Mouse (Mus musculus): ENCODE results near the gene Gm17018. TPM values are rescaled to one million over a fixed set of nuclear protein-coding genes. Genes with fewer than 3 reads are reported as not detected.
A peak's percentile ranks its signal among the peaks of the same experiment; 100 is the strongest.

The Gm17018 gene
- polyA plus RNA-seq, 1 experiment from 2014 or later = 56.5 TPM

- H3K4me1 ChIP-seq (ENCODE audit: control insufficient read depth, insufficient read depth, low read length) = no peaks in the 10 kb centered on the region
- no peak overlapping the region for H3K9ac ChIP-seq (ENCODE audit: low read length)
- ATAC-seq (ENCODE audit: insufficient read depth, low FRiP score, low TSS enrichment) (no peak), DNase-seq (ENCODE audit: low spot score) (no peak)
- 82% methylated on average over 6 of the region's 6 CpGs for WGBS
- no peak overlapping the region for H3K4me2 ChIP-seq (ENCODE audit: low read depth)
- no peaks in the 10 kb centered on the region for H3K27me3 ChIP-seq (ENCODE audit: control insufficient read depth, insufficient read depth, low read length)
- H3K27ac ChIP-seq (ENCODE audit: low read depth, low read length) = no peak overlapping the region
- no peaks in the 10 kb centered on the region for H3K9me3 ChIP-seq (ENCODE audit: control insufficient read depth, low read length)
- no peaks in the 10 kb centered on the region for H3K36me3 ChIP-seq (ENCODE audit: control insufficient read depth, insufficient read depth, low read length)
- no peak overlapping the region for H3K4me3 ChIP-seq (ENCODE audit: low read depth, low read length)
Observed at GRCm38 (mm10) chr19:45587509-45588292, 27.3 kb downstream of the Gm17018 start.

- DNase-seq (ENCODE audit: low spot score) (no peak), ATAC-seq (ENCODE audit: insufficient read depth, low FRiP score, low TSS enrichment) (no peak)
- no peak overlapping the region for H3K9ac ChIP-seq (ENCODE audit: low read length)
- H3K27ac ChIP-seq (ENCODE audit: low read depth, low read length) = no peak overlapping the region
- WGBS = 91% methylated on average over 6 of the region's 6 CpGs
- no peaks in the 10 kb centered on the region for H3K27me3 ChIP-seq (ENCODE audit: control insufficient read depth, insufficient read depth, low read length)
- H3K4me3 ChIP-seq (ENCODE audit: low read depth, low read length) = no peak overlapping the region
- no peaks in the 10 kb centered on the region for H3K9me3 ChIP-seq (ENCODE audit: control insufficient read depth, low read length)
- H3K36me3 ChIP-seq (ENCODE audit: control insufficient read depth, insufficient read depth, low read length) = no peaks in the 10 kb centered on the region
- no peaks in the 10 kb centered on the region for H3K4me1 ChIP-seq (ENCODE audit: control insufficient read depth, insufficient read depth, low read length)
- H3K4me2 ChIP-seq (ENCODE audit: low read depth) = no peak overlapping the region
Observed at GRCm38 (mm10) chr19:45589761-45590160, 29.3 kb downstream of the Gm17018 start.

GRCm38 (mm10) chr19:45591704-45592103 lies 31.3 kb downstream of the Gm17018 start:
- no peak overlapping the region for H3K4me2 ChIP-seq (ENCODE audit: low read depth)
- no peaks in the 10 kb centered on the region for H3K9me3 ChIP-seq (ENCODE audit: control insufficient read depth, low read length)
- ATAC-seq (ENCODE audit: insufficient read depth, low FRiP score, low TSS enrichment) (no peak), DNase-seq (ENCODE audit: low spot score) (no peak)
- no peak overlapping the region for H3K27ac ChIP-seq (ENCODE audit: low read depth, low read length)
- no peak overlapping the region for H3K9ac ChIP-seq (ENCODE audit: low read length)
- WGBS = 89% methylated on average over 7 of the region's 7 CpGs
- H3K27me3 ChIP-seq (ENCODE audit: control insufficient read depth, insufficient read depth, low read length) = no peaks in the 10 kb centered on the region
- no peaks in the 10 kb centered on the region; the same call in 1 of the 2 replicates for H3K4me1 ChIP-seq (ENCODE audit: control insufficient read depth, insufficient read depth, low read length)
- H3K4me3 ChIP-seq (ENCODE audit: low read depth, low read length) = no peak overlapping the region
- no peaks in the 10 kb centered on the region for H3K36me3 ChIP-seq (ENCODE audit: control insufficient read depth, insufficient read depth, low read length)

- Histone ChIP-seq H3K4me3 (ENCODE audit: low read depth, low read length) (no peak overlapping the region), H3K36me3 (ENCODE audit: control insufficient read depth, insufficient read depth, low read length) (no peaks in the 10 kb centered on the region), H3K27me3 (ENCODE audit: control insufficient read depth, insufficient read depth, low read length) (no peaks in the 10 kb centered on the region), H3K9me3 (ENCODE audit: control insufficient read depth, low read length) (no peaks in the 10 kb centered on the region), H3K4me2 (ENCODE audit: low read depth) (no peak overlapping the region), H3K9ac (ENCODE audit: low read length) (no peak overlapping the region), H3K27ac (ENCODE audit: low read depth, low read length) (no peak overlapping the region), H3K4me1 (ENCODE audit: control insufficient read depth, insufficient read depth, low read length) (no peaks in the 10 kb centered on the region; the same call in 1 of the 2 replicates)
- 94% methylated on average over 9 of the region's 9 CpGs for WGBS
- DNase-seq (ENCODE audit: low spot score) (no peak), ATAC-seq (ENCODE audit: insufficient read depth, low FRiP score, low TSS enrichment) (no peak)
Observed at GRCm38 (mm10) chr19:45592916-45593315, 32.5 kb downstream of the Gm17018 start.

- no peaks in the 10 kb centered on the region for H3K9me3 ChIP-seq (ENCODE audit: control insufficient read depth, low read length)
- WGBS = 94% methylated on average over 7 of the region's 7 CpGs
- no peak overlapping the region for H3K4me2 ChIP-seq (ENCODE audit: low read depth)
- H3K9ac ChIP-seq (ENCODE audit: low read length) = no peak overlapping the region
- no peaks in the 10 kb centered on the region; the same call in 1 of the 2 replicates for H3K4me1 ChIP-seq (ENCODE audit: control insufficient read depth, insufficient read depth, low read length)
- ATAC-seq (ENCODE audit: insufficient read depth, low FRiP score, low TSS enrichment) (no peak), DNase-seq (ENCODE audit: low spot score) (no peak)
- no peaks in the 10 kb centered on the region for H3K27me3 ChIP-seq (ENCODE audit: control insufficient read depth, insufficient read depth, low read length)
- H3K36me3 ChIP-seq (ENCODE audit: control insufficient read depth, insufficient read depth, low read length) = no peaks in the 10 kb centered on the region
- no peak overlapping the region for H3K4me3 ChIP-seq (ENCODE audit: low read depth, low read length)
- H3K27ac ChIP-seq (ENCODE audit: low read depth, low read length) = no peak overlapping the region
Observed at GRCm38 (mm10) chr19:45594079-45594478, 33.7 kb downstream of the Gm17018 start.

- 85% methylated on average over 6 of the region's 6 CpGs for WGBS
- H3K36me3 ChIP-seq (ENCODE audit: control insufficient read depth, insufficient read depth, low read length) = no peaks in the 10 kb centered on the region
- DNase-seq (ENCODE audit: low spot score) (no peak), ATAC-seq (ENCODE audit: insufficient read depth, low FRiP score, low TSS enrichment) (no peak)
- no peaks in the 10 kb centered on the region for H3K9me3 ChIP-seq (ENCODE audit: control insufficient read depth, low read length)
- no peaks in the 10 kb centered on the region for H3K27me3 ChIP-seq (ENCODE audit: control insufficient read depth, insufficient read depth, low read length)
- no peak overlapping the region for H3K4me3 ChIP-seq (ENCODE audit: low read depth, low read length)
- no peak overlapping the region for H3K27ac ChIP-seq (ENCODE audit: low read depth, low read length)
- H3K9ac ChIP-seq (ENCODE audit: low read length) = no peak overlapping the region
- no peaks in the 10 kb centered on the region; the same call in 1 of the 2 replicates for H3K4me1 ChIP-seq (ENCODE audit: control insufficient read depth, insufficient read depth, low read length)
- H3K4me2 ChIP-seq (ENCODE audit: low read depth) = no peak overlapping the region
Observed at GRCm38 (mm10) chr19:45595481-45595880, 35.1 kb downstream of the Gm17018 start.

- Histone ChIP-seq H3K36me3 (ENCODE audit: control insufficient read depth, insufficient read depth, low read length) (no peaks in the 10 kb centered on the region), H3K9ac (ENCODE audit: low read length) (no peak overlapping the region), H3K4me2 (ENCODE audit: low read depth) (no peak overlapping the region), H3K27ac (ENCODE audit: low read depth, low read length) (no peak overlapping the region), H3K4me1 (ENCODE audit: control insufficient read depth, insufficient read depth, low read length) (no peaks in the 10 kb centered on the region; the same call in 1 of the 2 replicates), H3K9me3 (ENCODE audit: control insufficient read depth, low read length) (no peaks in the 10 kb centered on the region), H3K4me3 (ENCODE audit: low read depth, low read length) (no peak overlapping the region), H3K27me3 (ENCODE audit: control insufficient read depth, insufficient read depth, low read length) (no peaks in the 10 kb centered on the region)
- ATAC-seq (ENCODE audit: insufficient read depth, low FRiP score, low TSS enrichment) (peak; percentile 35; the same call in 1 of the 2 replicates), DNase-seq (ENCODE audit: low spot score) (peak; percentile 21)
- 21% methylated on average over 7 of the region's 7 CpGs for WGBS
Observed at GRCm38 (mm10) chr19:45596019-45596418, 35.6 kb downstream of the Gm17018 start.

GRCm38 (mm10) chr19:45596434-45596833 lies 36.0 kb downstream of the Gm17018 start:
- DNase-seq (ENCODE audit: low spot score) (no peak), ATAC-seq (ENCODE audit: insufficient read depth, low FRiP score, low TSS enrichment) (no peak)
- no peak overlapping the region for H3K4me3 ChIP-seq (ENCODE audit: low read depth, low read length)
- no peak overlapping the region for H3K4me2 ChIP-seq (ENCODE audit: low read depth)
- H3K9ac ChIP-seq (ENCODE audit: low read length) = no peak overlapping the region
- H3K4me1 ChIP-seq (ENCODE audit: control insufficient read depth, insufficient read depth, low read length) = no peaks in the 10 kb centered on the region; the same call in 1 of the 2 replicates
- no peaks in the 10 kb centered on the region for H3K27me3 ChIP-seq (ENCODE audit: control insufficient read depth, insufficient read depth, low read length)
- no peaks in the 10 kb centered on the region for H3K36me3 ChIP-seq (ENCODE audit: control insufficient read depth, insufficient read depth, low read length)
- WGBS = 64% methylated on average over 6 of the region's 6 CpGs
- no peaks in the 10 kb centered on the region for H3K9me3 ChIP-seq (ENCODE audit: control insufficient read depth, low read length)
- no peak overlapping the region for H3K27ac ChIP-seq (ENCODE audit: low read depth, low read length)

GRCm38 (mm10) chr19:45597106-45597505 lies 36.7 kb downstream of the Gm17018 start:
- Histone ChIP-seq H3K9me3 (ENCODE audit: control insufficient read depth, low read length) (no peaks in the 10 kb centered on the region), H3K4me1 (ENCODE audit: control insufficient read depth, insufficient read depth, low read length) (no peaks in the 10 kb centered on the region; the same call in 1 of the 2 replicates), H3K27ac (ENCODE audit: low read depth, low read length) (no peak overlapping the region), H3K4me2 (ENCODE audit: low read depth) (no peak overlapping the region), H3K9ac (ENCODE audit: low read length) (no peak overlapping the region), H3K36me3 (ENCODE audit: control insufficient read depth, insufficient read depth, low read length) (no peaks in the 10 kb centered on the region), H3K27me3 (ENCODE audit: control insufficient read depth, insufficient read depth, low read length) (no peaks in the 10 kb centered on the region), H3K4me3 (ENCODE audit: low read depth, low read length) (no peak overlapping the region)
- 86% methylated on average over 4 of the region's 4 CpGs for WGBS
- ATAC-seq (ENCODE audit: insufficient read depth, low FRiP score, low TSS enrichment) (no peak), DNase-seq (ENCODE audit: low spot score) (no peak)

All from neural tube, embryonic 11.5 days (tissue).